Mouse (Mus musculus) liver, embryonic 15.5 days (tissue): ENCODE results near the gene Paqr5. TPM values are rescaled to one million over a fixed set of nuclear protein-coding genes. Genes with fewer than 3 reads are reported as not detected.
A peak's percentile ranks its signal among the peaks of the same experiment; 100 is the strongest.

Experiments used
- ATAC-seq: fragments of 200-750 bp; cut with Nextera tagmentation; 2 replicates; pipeline ENCODE4 v1.8.0; 2017; ENCODE audit warnings: moderate number of reproducible peaks, mild to moderate bottlenecking, moderate library complexity; ENCODE audit not compliant: insufficient read depth
- H3K27ac ChIP-seq: fragments of 300-500 bp; sonication (generic); replicated peaks from 2 replicates; pipeline ENCODE4 v1.5.1; 2015; ENCODE audit warnings: mild to moderate bottlenecking, inconsistent platforms
- H3K27me3 ChIP-seq: fragments of 300-500 bp; sonication (generic); 2 replicates; pipeline ENCODE4 v1.6.1; 2015; ENCODE audit warnings: mild to moderate bottlenecking, inconsistent platforms
- H3K36me3 ChIP-seq: fragments of 300-500 bp; sonication (generic); replicated peaks from 2 replicates; pipeline ENCODE4 v1.6.1; 2015; ENCODE audit warnings: moderate library complexity, mild to moderate bottlenecking, inconsistent platforms
- H3K4me1 ChIP-seq: fragments of 300-500 bp; sonication (generic); replicated peaks from 2 replicates; pipeline ENCODE4 v1.6.1; 2015; ENCODE audit warnings: inconsistent platforms
- H3K4me2 ChIP-seq: fragments of 300-500 bp; sonication (generic); 2 replicates; pipeline ENCODE4 v1.6.1; 2015; ENCODE audit warnings: moderate library complexity, mild to moderate bottlenecking, inconsistent platforms
- H3K4me3 ChIP-seq: fragments of 300-500 bp; sonication (generic); replicated peaks from 2 replicates; pipeline ENCODE4 v1.5.1; 2015; ENCODE audit warnings: mild to moderate bottlenecking, inconsistent platforms
- H3K9ac ChIP-seq: fragments of 300-500 bp; sonication (generic); 2 replicates; pipeline ENCODE4 v1.6.1; 2015; ENCODE audit warnings: moderate library complexity, mild to moderate bottlenecking, inconsistent platforms
- H3K9me3 ChIP-seq: fragments of 300-500 bp; sonication (generic); replicated peaks from 2 replicates; pipeline ENCODE4 v1.6.1; 2016; ENCODE audit warnings: inconsistent platforms
- WGBS: fragments of 180-500 bp; shearing (Covaris S2); methylation state at CpG from one replicate; pipeline ENCODE4 v1.1.7; 2015; ENCODE audit warnings: mixed read lengths; ENCODE audit not compliant: insufficient replicate concordance; 5-methylcytosine and 5-hydroxymethylcytosine counted together
- polyA plus RNA-seq: library from polyadenylated mRNA; unstranded; fragments of >200 nt; fragmentation: Nextera tagmentation; extraction: Ambion mirVana; gene quantifications from 2 replicates; pipeline ENCODE4 v1.2.1, GENCODE M21; 2015

The Paqr5 gene
- polyA plus RNA-seq, 1 experiment from 2014 or later = 0.23 TPM

DNA sequence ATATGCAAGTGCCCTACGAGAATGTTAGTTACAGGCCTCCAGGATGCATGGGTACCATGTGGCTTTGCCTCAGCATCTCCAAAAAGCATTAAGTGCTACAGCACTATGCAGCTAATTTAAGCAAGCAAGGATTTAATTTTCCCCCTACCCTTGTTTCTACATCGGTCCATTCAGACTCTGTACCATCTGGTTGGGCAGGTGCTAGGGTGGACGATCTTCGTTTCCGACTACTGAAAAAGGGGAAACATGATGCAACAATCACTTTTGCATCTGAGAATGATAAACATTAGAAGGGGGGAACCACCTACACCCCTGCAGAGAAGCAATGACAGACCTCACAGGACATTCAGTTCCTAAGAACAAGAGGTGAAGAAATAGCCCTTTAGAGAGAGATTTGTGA, 107.2 kb downstream of the Paqr5 start:
- Histone ChIP-seq H3K27me3 (no peaks in the 10 kb centered on the region), H3K4me1 (peaks cover 33% of the 10 kb centered on the region), H3K36me3 (peaks cover 83% of the 10 kb centered on the region), H3K4me2 (no peak overlapping the region), H3K4me3 (no peak overlapping the region), H3K9ac (no peak overlapping the region), H3K9me3 (no peaks in the 10 kb centered on the region), H3K27ac (no peak overlapping the region)
- WGBS = 82% methylated on average over 5 of the region's 5 CpGs
- no peak for ATAC-seq

DNA sequence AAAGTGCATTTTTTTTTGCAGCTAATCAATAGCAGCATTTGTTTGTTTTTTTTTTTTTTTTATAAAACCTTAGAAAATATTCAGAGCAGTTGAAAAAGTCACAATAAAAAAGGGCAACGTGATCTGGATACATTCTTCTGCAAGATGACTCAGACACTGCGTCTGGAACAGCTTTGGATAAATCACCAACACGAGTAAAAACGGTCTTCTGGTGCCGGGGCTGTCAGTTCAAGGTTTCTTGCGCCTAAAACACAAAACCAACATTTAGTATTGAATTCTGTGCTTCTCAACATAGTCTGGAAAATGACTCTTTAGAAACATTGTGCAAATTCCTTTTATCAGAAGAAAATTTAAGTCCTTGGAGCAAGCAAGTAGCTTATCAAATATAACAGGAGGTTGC, 109.2 kb downstream of the Paqr5 start:
- 83% methylated on average over 6 of the region's 6 CpGs for WGBS
- ATAC-seq = no peak
- H3K4me1 ChIP-seq = peaks cover 51% of the 10 kb centered on the region
- no peaks in the 10 kb centered on the region for H3K27me3 ChIP-seq
- H3K4me2 ChIP-seq = no peak overlapping the region
- H3K9ac ChIP-seq = no peak overlapping the region
- no peaks in the 10 kb centered on the region for H3K9me3 ChIP-seq
- H3K27ac ChIP-seq = no peak overlapping the region
- H3K36me3 ChIP-seq = peaks cover 72% of the 10 kb centered on the region
- no peak overlapping the region for H3K4me3 ChIP-seq

DNA sequence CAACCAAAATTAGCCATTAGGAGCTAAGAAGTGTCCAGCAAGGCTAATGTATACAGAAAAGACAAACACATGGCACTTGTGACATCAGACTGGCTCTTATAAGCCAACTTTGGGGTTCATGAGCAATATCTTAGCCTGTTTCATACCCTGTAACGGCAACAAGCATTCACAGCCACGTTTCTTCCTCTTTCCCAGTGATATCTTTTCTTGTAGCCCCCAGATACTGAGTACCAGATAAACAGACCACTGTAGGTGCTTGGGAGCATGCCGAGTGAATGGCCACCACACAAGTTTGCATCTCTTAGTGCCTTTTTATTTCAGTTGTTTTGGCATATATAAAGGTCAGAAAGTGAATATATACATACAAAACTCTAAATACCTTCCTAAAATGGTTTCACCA, 109.7 kb downstream of the Paqr5 start:
- no peak overlapping the region for H3K9ac ChIP-seq
- H3K4me1 ChIP-seq = peaks cover 54% of the 10 kb centered on the region
- 16% methylated on average over 3 of the region's 3 CpGs for WGBS
- no peak overlapping the region for H3K27ac ChIP-seq
- peaks cover 72% of the 10 kb centered on the region for H3K36me3 ChIP-seq
- ATAC-seq = no peak
- no peaks in the 10 kb centered on the region for H3K27me3 ChIP-seq
- H3K4me2 ChIP-seq = no peak overlapping the region
- H3K9me3 ChIP-seq = no peaks in the 10 kb centered on the region
- H3K4me3 ChIP-seq = no peak overlapping the region

DNA sequence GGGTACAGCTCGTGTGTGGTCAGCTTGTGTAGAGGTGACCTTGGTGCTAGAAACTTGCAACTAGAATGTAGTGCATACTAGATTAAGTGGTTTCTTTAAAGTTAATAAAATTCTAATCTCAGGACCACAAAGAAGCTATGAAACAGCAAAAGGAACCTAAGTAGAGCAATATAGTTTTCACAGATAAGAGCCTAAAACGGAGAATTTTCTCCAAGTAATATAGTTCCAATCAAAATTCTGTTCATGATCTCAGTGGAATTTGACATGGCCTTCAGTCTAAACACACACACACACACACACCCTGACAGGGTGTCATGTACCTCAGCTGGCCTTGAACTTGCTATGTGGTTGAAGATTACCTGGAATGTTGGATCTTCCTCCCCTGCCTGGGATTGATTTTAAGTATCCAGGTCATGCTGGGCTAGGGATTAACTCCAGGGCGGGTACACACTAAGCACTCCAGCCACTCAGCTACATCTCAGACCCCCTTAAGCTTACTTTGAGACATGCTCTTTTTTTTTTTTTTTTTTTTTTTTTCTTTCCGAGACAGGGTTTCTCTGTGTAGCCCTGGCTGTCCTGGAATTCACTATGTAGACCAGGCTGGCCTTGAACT, 111.2 kb downstream of the Paqr5 start:
- peak overlapping the region; percentile 96 for H3K27ac ChIP-seq
- H3K9ac ChIP-seq = peak overlapping the region; percentile 61
- H3K9me3 ChIP-seq = no peaks in the 10 kb centered on the region
- WGBS = 41% methylated on average over 4 of the region's 4 CpGs
- no peaks in the 10 kb centered on the region for H3K27me3 ChIP-seq
- peaks cover 57% of the 10 kb centered on the region for H3K4me1 ChIP-seq
- peaks cover 72% of the 10 kb centered on the region for H3K36me3 ChIP-seq
- peak overlapping the region; percentile 93 for H3K4me2 ChIP-seq
- no peak for ATAC-seq
- peak overlapping the region; percentile 84 for H3K4me3 ChIP-seq

DNA sequence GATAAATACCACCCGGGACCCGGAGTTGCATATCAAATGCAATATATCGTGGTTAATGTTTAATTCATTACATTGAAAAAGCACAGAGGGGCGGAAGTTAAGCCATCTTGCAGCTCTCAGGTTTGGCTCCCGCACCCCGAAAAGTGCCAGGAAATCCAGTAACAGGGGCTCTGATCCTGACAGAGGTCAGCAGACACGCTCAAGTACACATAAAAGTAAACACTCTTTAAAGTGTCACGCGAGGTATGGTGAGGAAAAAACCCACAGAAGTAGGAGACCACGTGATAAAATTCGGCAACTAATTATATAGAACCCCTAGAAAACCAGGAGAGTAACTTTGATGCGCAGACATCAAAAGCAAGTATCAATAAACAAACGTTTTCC, 111.7 kb downstream of the Paqr5 start:
- 3% methylated on average over 13 of the region's 13 CpGs for WGBS
- no peak for ATAC-seq
- H3K36me3 ChIP-seq = peaks cover 66% of the 10 kb centered on the region

DNA sequence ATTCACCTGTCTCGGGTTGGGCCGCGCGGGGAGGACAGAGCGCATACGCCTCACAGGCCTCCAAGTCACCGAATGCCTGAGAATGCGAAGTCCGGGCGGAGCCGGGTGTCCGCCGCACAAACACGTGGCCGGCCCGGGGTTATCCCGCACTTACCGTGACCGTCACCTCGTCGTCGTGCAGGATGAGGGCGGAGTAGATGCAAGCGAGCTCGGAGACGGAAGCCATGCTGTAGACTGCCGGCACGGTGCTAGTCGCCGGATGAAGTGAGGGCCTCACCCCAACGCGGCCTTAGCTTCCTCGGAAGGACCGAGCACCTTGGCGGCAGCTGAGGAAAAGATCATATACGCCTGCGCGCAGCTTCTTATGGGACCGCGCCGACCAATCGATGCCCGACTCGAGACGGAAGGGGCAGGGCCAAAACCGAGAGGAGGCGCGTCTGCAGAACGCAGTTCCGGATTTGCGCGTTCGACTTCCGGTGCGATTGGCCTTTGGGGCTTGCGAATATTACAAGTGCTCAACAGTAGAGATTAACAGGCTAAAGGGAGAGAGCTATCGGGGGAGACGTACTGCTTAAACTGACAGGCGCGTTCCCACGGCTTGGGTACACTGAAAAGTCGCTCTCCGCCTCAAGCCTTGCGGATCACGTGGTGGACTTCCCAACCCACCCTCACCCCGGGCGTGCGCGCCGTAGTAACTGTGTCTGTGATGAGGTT, 112.3 kb downstream of the Paqr5 start, which contains the start of gene Rplp1:
TSS of gene Rplp1 (minus strand) at position 340 of the 714 bp plus-strand sequence.
- Histone ChIP-seq H3K4me1 (peaks cover 54% of the 10 kb centered on the region), H3K9ac (peak within 1 kb of the TSS; percentile 76), H3K4me2 (peak within 1 kb of the TSS; percentile 93), H3K36me3 (peaks cover 60% of the 10 kb centered on the region), H3K9me3 (no peaks in the 10 kb centered on the region), H3K4me3 (peak within 1 kb of the TSS; percentile 84), H3K27me3 (no peaks in the 10 kb centered on the region), H3K27ac (peak within 1 kb of the TSS; percentile 96)
- WGBS = under 1% methylated on average over 70 of the region's 70 CpGs
- peak; percentile 91 for ATAC-seq

More for the DNA sequence above, 111.7 kb downstream of the Paqr5 start:
- peak overlapping the region; percentile 93 for H3K4me2 ChIP-seq
- peak overlapping the region; percentile 96 for H3K27ac ChIP-seq
- no peaks in the 10 kb centered on the region for H3K9me3 ChIP-seq
- peak overlapping the region; percentile 61 for H3K9ac ChIP-seq
- H3K4me1 ChIP-seq = peaks cover 54% of the 10 kb centered on the region
- peak overlapping the region; percentile 84 for H3K4me3 ChIP-seq
- no peaks in the 10 kb centered on the region for H3K27me3 ChIP-seq

DNA sequence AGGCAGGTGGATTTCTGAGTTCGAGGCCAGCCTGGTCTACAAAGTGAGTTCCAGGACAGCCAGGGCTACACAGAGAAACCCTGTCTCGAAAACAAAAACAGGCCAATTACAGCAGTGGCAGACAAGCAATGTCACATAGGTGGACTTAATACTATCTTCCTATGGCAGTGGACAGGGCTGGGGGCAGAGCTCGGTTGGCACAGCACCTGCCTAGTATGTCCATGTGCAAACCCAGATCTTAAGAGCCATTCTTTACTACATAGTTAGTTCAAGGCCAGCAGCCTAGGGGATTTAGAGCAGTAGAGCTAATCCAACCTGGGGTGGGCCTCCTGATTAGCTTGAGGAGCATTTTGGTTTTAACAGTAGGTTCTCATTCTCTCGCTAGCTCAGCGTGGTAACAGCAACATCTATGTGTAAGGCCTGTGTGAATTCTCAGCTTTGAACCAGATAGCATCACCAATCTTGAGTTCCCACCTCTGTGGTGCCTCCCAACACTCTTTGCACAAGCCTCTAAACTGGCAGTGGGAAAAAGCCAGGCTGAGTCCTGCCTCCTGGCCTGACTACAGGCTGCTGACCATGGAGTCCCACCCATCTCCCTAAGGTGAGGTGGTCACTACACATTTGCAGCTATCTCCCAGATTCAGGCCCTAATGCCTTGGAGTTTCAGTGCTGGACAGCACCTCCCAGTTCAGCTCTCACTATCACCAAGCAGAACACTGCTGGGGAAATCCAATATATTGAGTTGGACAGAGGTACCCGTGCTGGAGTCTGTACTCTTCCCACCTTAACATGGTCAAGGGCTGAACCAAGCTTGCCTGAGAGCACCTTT, 115.1 kb downstream of the Paqr5 start:
- H3K4me1 ChIP-seq = peaks cover 65% of the 10 kb centered on the region
- ATAC-seq = no peak
- H3K4me2 ChIP-seq = peak overlapping the region; percentile 93
- no peak overlapping the region; the same call in 1 of the 2 replicates for H3K4me3 ChIP-seq
- WGBS = 24% methylated on average over 6 of the region's 6 CpGs
- no peaks in the 10 kb centered on the region for H3K9me3 ChIP-seq
- H3K27me3 ChIP-seq = no peaks in the 10 kb centered on the region
- peak overlapping the region; percentile 76; the same call in 1 of the 2 replicates for H3K9ac ChIP-seq
- peaks cover 32% of the 10 kb centered on the region for H3K36me3 ChIP-seq
- peak overlapping the region; percentile 96; the same call in 1 of the 2 replicates for H3K27ac ChIP-seq

DNA sequence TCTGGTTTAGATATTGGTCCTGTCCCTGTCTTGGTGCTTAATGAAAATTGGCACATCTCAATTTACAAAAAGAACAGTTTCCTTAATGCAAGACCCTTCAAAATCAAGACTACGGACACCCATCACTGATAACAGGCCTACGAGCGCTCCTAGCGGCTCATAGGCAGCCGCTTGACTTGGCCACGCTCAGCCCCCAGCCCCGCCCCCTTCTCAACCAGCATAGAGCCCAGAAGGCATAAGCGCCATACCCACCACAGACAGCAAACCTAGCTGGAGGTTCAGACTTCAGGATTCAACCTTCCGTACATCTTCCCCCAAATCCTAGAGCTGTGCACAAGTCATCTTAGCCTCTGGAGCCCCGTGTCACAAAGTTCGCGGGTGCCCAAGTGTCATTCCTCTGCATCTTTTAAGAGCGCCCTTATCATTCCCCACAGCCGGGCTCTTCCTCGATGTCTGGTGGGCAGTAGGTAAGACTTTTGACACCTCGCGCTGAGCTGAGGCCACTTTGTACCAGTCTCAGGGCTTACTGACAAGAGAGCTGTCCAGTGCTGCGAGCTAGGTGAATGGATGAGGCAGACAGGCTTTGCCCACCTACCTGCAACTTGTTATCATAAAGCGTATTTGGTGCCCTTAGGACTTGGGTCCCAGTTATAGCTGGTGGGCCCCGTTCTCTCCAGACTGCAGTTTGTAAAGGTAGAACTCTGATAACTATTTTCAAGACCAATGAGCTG, 116.0 kb downstream of the Paqr5 start:
- 17% methylated on average over 20 of the region's 20 CpGs for WGBS
- H3K27me3 ChIP-seq = no peaks in the 10 kb centered on the region
- H3K27ac ChIP-seq = 0 out of 2 replicates have a peak overlapping the region, but pooled peaks have one; percentile 6
- no peak overlapping the region for H3K4me3 ChIP-seq
- peaks cover 60% of the 10 kb centered on the region for H3K4me1 ChIP-seq
- H3K36me3 ChIP-seq = peaks cover 27% of the 10 kb centered on the region
- no peak overlapping the region for H3K4me2 ChIP-seq
- ATAC-seq = no peak
- H3K9ac ChIP-seq = no peak overlapping the region
- no peaks in the 10 kb centered on the region for H3K9me3 ChIP-seq

DNA sequence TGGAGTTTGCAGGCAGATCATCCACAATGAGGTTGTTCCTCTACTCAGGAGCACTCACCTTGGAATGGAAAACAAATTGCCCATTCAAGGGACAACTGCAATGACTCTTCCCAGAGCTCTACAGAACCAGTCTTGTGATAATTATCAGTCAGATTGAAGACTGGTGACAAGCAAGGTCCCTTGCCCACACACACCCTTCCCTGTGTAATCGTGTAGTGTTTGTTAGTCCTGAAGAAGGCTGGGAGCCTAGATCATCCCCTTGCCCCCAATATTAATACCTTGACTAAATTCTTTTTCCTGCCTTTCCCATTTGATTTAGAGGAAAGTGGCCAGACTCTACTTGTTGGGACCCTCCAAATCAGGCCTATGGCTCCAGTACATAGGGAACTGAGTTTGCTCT, 117.0 kb downstream of the Paqr5 start:
- 56% methylated on average over 1 of the region's 1 CpGs for WGBS
- no peak overlapping the region for H3K4me3 ChIP-seq
- no peaks in the 10 kb centered on the region for H3K27me3 ChIP-seq
- peaks cover 27% of the 10 kb centered on the region for H3K36me3 ChIP-seq
- no peaks in the 10 kb centered on the region for H3K9me3 ChIP-seq
- H3K4me1 ChIP-seq = peaks cover 50% of the 10 kb centered on the region
- no peak overlapping the region for H3K27ac ChIP-seq
- no peak overlapping the region for H3K4me2 ChIP-seq
- no peak for ATAC-seq
- H3K9ac ChIP-seq = no peak overlapping the region

DNA sequence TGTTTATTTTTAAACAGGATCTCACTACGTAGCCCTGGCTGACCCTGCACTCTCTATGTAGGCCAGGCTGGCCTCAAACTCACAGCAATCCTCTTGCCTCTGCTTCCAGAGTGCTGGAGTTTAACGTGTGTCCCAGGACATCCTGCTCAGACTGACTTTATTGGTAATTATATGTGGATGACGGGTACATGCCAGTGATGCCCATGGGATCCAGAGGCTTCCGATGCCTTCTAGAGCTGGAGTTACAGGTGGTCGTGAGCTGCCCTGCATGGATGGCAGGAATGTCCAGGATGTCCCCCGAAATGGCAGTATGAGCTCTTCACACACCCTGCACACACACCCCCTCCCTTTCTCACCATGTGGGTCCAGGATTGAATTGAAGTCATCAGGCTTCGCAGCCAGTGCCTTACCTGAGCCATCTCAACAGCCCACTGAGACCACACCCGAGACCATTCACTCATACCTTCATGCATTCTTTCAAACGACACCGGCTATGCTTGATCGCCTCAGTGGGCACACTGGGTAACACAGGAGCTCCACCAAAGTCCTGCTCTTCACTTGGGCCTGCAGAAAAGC, 117.7 kb downstream of the Paqr5 start:
- ATAC-seq = no peak
- H3K9ac ChIP-seq = no peak overlapping the region
- H3K27ac ChIP-seq = no peak overlapping the region
- H3K4me3 ChIP-seq = no peak overlapping the region
- WGBS = 82% methylated on average over 11 of the region's 11 CpGs
- H3K9me3 ChIP-seq = no peaks in the 10 kb centered on the region
- no peak overlapping the region for H3K4me2 ChIP-seq
- H3K27me3 ChIP-seq = no peaks in the 10 kb centered on the region
- H3K4me1 ChIP-seq = peaks cover 46% of the 10 kb centered on the region
- H3K36me3 ChIP-seq = peaks cover 27% of the 10 kb centered on the region
